Mouse (Mus musculus): Measurements from ENCODE around the gene Limk1. TPM values are rescaled to one million over a fixed set of nuclear protein-coding genes. Genes with fewer than 3 reads are reported as not detected.
"Not testable (repeated sequence)": the region's sequence is repeated elsewhere in the genome, so short reads cannot be mapped to it uniquely, and the experiment has no call there.

Limk1 gene
- polyA plus RNA-seq, 1 experiment from 2014 or later: 5.3 TPM

- WGBS: 46% methylated on average over 4 of the region's 5 CpGs
- H3K9ac ChIP-seq (ENCODE audit: low read length): no peak overlapping the region
- no peaks in the 10 kb centered on the region for H3K4me1 ChIP-seq (replicated peaks; ENCODE audit: control insufficient read depth, insufficient read depth, low read length)
- DNase-seq (ENCODE audit: low spot score) (peak; percentile 70), ATAC-seq (replicated peaks; ENCODE audit: low FRiP score, low TSS enrichment, low read depth) (no peak)
- no peaks in the 10 kb centered on the region for H3K27me3 ChIP-seq (replicated peaks; ENCODE audit: control insufficient read depth, insufficient read depth, low read length)
- no peaks in the 10 kb centered on the region for H3K36me3 ChIP-seq (ENCODE audit: control insufficient read depth, insufficient read depth, low read length)
- no peak overlapping the region for H3K4me2 ChIP-seq (ENCODE audit: low read length)
- H3K27ac ChIP-seq (ENCODE audit: low read depth): no peak overlapping the region
- H3K9me3 ChIP-seq (ENCODE audit: control insufficient read depth, low read length): no peaks in the 10 kb centered on the region
- no peak overlapping the region for H3K4me3 ChIP-seq (ENCODE audit: low read depth, low read length)
Measured at GRCm38 (mm10) chr5:134650926-134651325, 37.5 kb downstream of the Limk1 start.

- H3K36me3 ChIP-seq (ENCODE audit: control insufficient read depth, insufficient read depth, low read length); H3K4me2 ChIP-seq (ENCODE audit: low read length); ATAC-seq (replicated peaks; ENCODE audit: low FRiP score, low TSS enrichment, low read depth); H3K27me3 ChIP-seq (replicated peaks; ENCODE audit: control insufficient read depth, insufficient read depth, low read length); H3K4me3 ChIP-seq (ENCODE audit: low read depth, low read length); H3K27ac ChIP-seq (ENCODE audit: low read depth); H3K4me1 ChIP-seq (replicated peaks; ENCODE audit: control insufficient read depth, insufficient read depth, low read length); DNase-seq (ENCODE audit: low spot score); H3K9ac ChIP-seq (ENCODE audit: low read length); H3K9me3 ChIP-seq (ENCODE audit: control insufficient read depth, low read length): not testable (repeated sequence)
- 94% methylated on average over 3 of the region's 4 CpGs for WGBS
Measured at GRCm38 (mm10) chr5:134648976-134649375, 39.4 kb downstream of the Limk1 start.

- Histone ChIP-seq H3K4me1 (replicated peaks; ENCODE audit: control insufficient read depth, insufficient read depth, low read length) (no peaks in the 10 kb centered on the region), H3K9ac (ENCODE audit: low read length) (no peak overlapping the region), H3K27me3 (replicated peaks; ENCODE audit: control insufficient read depth, insufficient read depth, low read length) (no peaks in the 10 kb centered on the region), H3K9me3 (ENCODE audit: control insufficient read depth, low read length) (no peaks in the 10 kb centered on the region), H3K4me3 (ENCODE audit: low read depth, low read length) (no peak overlapping the region), H3K27ac (ENCODE audit: low read depth) (no peak overlapping the region), H3K4me2 (ENCODE audit: low read length) (no peak overlapping the region), H3K36me3 (ENCODE audit: control insufficient read depth, insufficient read depth, low read length) (no peaks in the 10 kb centered on the region)
- 73% methylated on average over 2 of the region's 2 CpGs for WGBS
- ATAC-seq (replicated peaks; ENCODE audit: low FRiP score, low TSS enrichment, low read depth) (no peak), DNase-seq (ENCODE audit: low spot score) (no peak)
Measured at GRCm38 (mm10) chr5:134647394-134647793, 41.0 kb downstream of the Limk1 start.

GRCm38 (mm10) chr5:134646461-134646860, 41.9 kb downstream of the Limk1 start:
- WGBS: 67% methylated on average over 4 of the region's 4 CpGs

GRCm38 (mm10) chr5:134644643-134645118, 43.7 kb downstream of the Limk1 start:
- Histone ChIP-seq H3K9ac (ENCODE audit: low read length) (no peak overlapping the region), H3K9me3 (ENCODE audit: control insufficient read depth, low read length) (no peaks in the 10 kb centered on the region), H3K4me2 (ENCODE audit: low read length) (no peak overlapping the region), H3K4me3 (ENCODE audit: low read depth, low read length) (no peak overlapping the region), H3K4me1 (replicated peaks; ENCODE audit: control insufficient read depth, insufficient read depth, low read length) (peaks cover 2% of the 10 kb centered on the region), H3K27me3 (replicated peaks; ENCODE audit: control insufficient read depth, insufficient read depth, low read length) (no peaks in the 10 kb centered on the region), H3K36me3 (ENCODE audit: control insufficient read depth, insufficient read depth, low read length) (no peaks in the 10 kb centered on the region), H3K27ac (ENCODE audit: low read depth) (no peak overlapping the region)
- WGBS: 36% methylated on average over 8 of the region's 8 CpGs
- no peak for DNase-seq (ENCODE audit: low spot score)
- no peak for ATAC-seq (replicated peaks; ENCODE audit: low FRiP score, low TSS enrichment, low read depth)

More at GRCm38 (mm10) chr5:134646461-134646860, 41.9 kb downstream of the Limk1 start:
- Histone ChIP-seq H3K36me3 (ENCODE audit: control insufficient read depth, insufficient read depth, low read length) (no peaks in the 10 kb centered on the region), H3K4me1 (replicated peaks; ENCODE audit: control insufficient read depth, insufficient read depth, low read length) (no peaks in the 10 kb centered on the region), H3K9me3 (ENCODE audit: control insufficient read depth, low read length) (no peaks in the 10 kb centered on the region), H3K4me2 (ENCODE audit: low read length) (no peak overlapping the region), H3K27me3 (replicated peaks; ENCODE audit: control insufficient read depth, insufficient read depth, low read length) (no peaks in the 10 kb centered on the region), H3K9ac (ENCODE audit: low read length) (no peak overlapping the region), H3K4me3 (ENCODE audit: low read depth, low read length) (no peak overlapping the region), H3K27ac (ENCODE audit: low read depth) (no peak overlapping the region)
- ATAC-seq (replicated peaks; ENCODE audit: low FRiP score, low TSS enrichment, low read depth) (no peak), DNase-seq (ENCODE audit: low spot score) (no peak)

- ATAC-seq (replicated peaks; ENCODE audit: low FRiP score, low TSS enrichment, low read depth) (no peak), DNase-seq (ENCODE audit: low spot score) (no peak)
- peaks cover 4% of the 10 kb centered on the region for H3K4me1 ChIP-seq (replicated peaks; ENCODE audit: control insufficient read depth, insufficient read depth, low read length)
- H3K4me3 ChIP-seq (ENCODE audit: low read depth, low read length): no peak overlapping the region
- no peaks in the 10 kb centered on the region for H3K36me3 ChIP-seq (ENCODE audit: control insufficient read depth, insufficient read depth, low read length)
- WGBS: 67% methylated on average over 1 of the region's 1 CpGs
- H3K27me3 ChIP-seq (replicated peaks; ENCODE audit: control insufficient read depth, insufficient read depth, low read length): no peaks in the 10 kb centered on the region
- no peaks in the 10 kb centered on the region for H3K9me3 ChIP-seq (ENCODE audit: control insufficient read depth, low read length)
- no peak overlapping the region for H3K4me2 ChIP-seq (ENCODE audit: low read length)
- no peak overlapping the region for H3K9ac ChIP-seq (ENCODE audit: low read length)
- no peak overlapping the region for H3K27ac ChIP-seq (ENCODE audit: low read depth)
Measured at GRCm38 (mm10) chr5:134644121-134644520, 44.3 kb downstream of the Limk1 start.

- DNase-seq (ENCODE audit: low spot score): no peak
- ATAC-seq (replicated peaks; ENCODE audit: low FRiP score, low TSS enrichment, low read depth): no peak
Measured at GRCm38 (mm10) chr5:134640371-134640770, 48.0 kb downstream of the Limk1 start.

GRCm38 (mm10) chr5:134639269-134639682, 49.1 kb downstream of the Limk1 start, which contains the start of gene Eif4h:
Eif4h (minus strand) TSS chr5:134639490.
- Histone ChIP-seq H3K4me3 (ENCODE audit: low read depth, low read length) (peak within 1 kb of the TSS; percentile 97), H3K9me3 (ENCODE audit: control insufficient read depth, low read length) (no peaks in the 10 kb centered on the region), H3K27ac (ENCODE audit: low read depth) (peak within 1 kb of the TSS; percentile 94), H3K4me1 (replicated peaks; ENCODE audit: control insufficient read depth, insufficient read depth, low read length) (peaks cover 12% of the 10 kb centered on the region), H3K36me3 (ENCODE audit: control insufficient read depth, insufficient read depth, low read length) (peaks cover 27% of the 10 kb centered on the region), H3K27me3 (replicated peaks; ENCODE audit: control insufficient read depth, insufficient read depth, low read length) (no peaks in the 10 kb centered on the region), H3K4me2 (ENCODE audit: low read length) (peak within 1 kb of the TSS; percentile 81), H3K9ac (ENCODE audit: low read length) (peak within 1 kb of the TSS; percentile 99)
- ATAC-seq (replicated peaks; ENCODE audit: low FRiP score, low TSS enrichment, low read depth): peak; percentile 94
- peak; percentile 99 for DNase-seq (ENCODE audit: low spot score)
- under 1% methylated on average over 52 of the region's 52 CpGs for WGBS

More at GRCm38 (mm10) chr5:134640371-134640770, 48.0 kb downstream of the Limk1 start:
- Histone ChIP-seq H3K9me3 (ENCODE audit: control insufficient read depth, low read length) (no peaks in the 10 kb centered on the region), H3K4me2 (ENCODE audit: low read length) (no peak overlapping the region), H3K27me3 (replicated peaks; ENCODE audit: control insufficient read depth, insufficient read depth, low read length) (no peaks in the 10 kb centered on the region), H3K4me3 (ENCODE audit: low read depth, low read length) (no peak overlapping the region), H3K36me3 (ENCODE audit: control insufficient read depth, insufficient read depth, low read length) (peaks cover 18% of the 10 kb centered on the region), H3K4me1 (replicated peaks; ENCODE audit: control insufficient read depth, insufficient read depth, low read length) (peaks cover 12% of the 10 kb centered on the region), H3K9ac (ENCODE audit: low read length) (no peak overlapping the region), H3K27ac (ENCODE audit: low read depth) (no peak overlapping the region)
- WGBS: 76% methylated on average over 3 of the region's 3 CpGs

All from intestine, embryonic 14.5 days (tissue).